8 mouse cellular contexts compared by ENCODE assay signal in genomic region chr8:83996567-83997505, GRCm38 (mm10). TPM values are rescaled to one million over a fixed set of nuclear protein-coding genes. Genes with fewer than 3 reads are reported as not detected.
A peak's percentile ranks its signal among the peaks of the same experiment; 100 is the strongest.
DNase-seq lines count a peak whose midpoint lies in the region; ATAC-seq lines count a peak whose summit lies in the region.

No protein-coding gene starts in this region.

- ATAC-seq in intestine, embryonic 15.5 days: peak; percentile 89
- ATAC-seq in limb, embryonic 11.5 days (ENCODE audit: insufficient number of reproducible peaks, low FRiP score, low TSS enrichment, low read depth): peak; percentile 74
- ATAC-seq in midbrain, embryonic 12.5 days (ENCODE audit: low FRiP score, low read depth): peak; percentile 78

- H3K27ac ChIP-seq in intestine, embryonic 15.5 days: peak overlapping the region; percentile 96
- H3K27ac ChIP-seq in limb, embryonic 11.5 days (replicated peaks; ENCODE audit: low read depth, low read length): peak overlapping the region; percentile 97
- peak overlapping the region; percentile 97 for H3K27ac ChIP-seq in midbrain, embryonic 12.5 days (replicated peaks)

- peak overlapping the region; percentile 78 for H3K4me3 ChIP-seq in intestine, embryonic 15.5 days (replicated peaks)
- H3K4me3 ChIP-seq in limb, embryonic 11.5 days (ENCODE audit: low read depth, low read length): peak overlapping the region; percentile 76
- H3K4me3 ChIP-seq in midbrain, embryonic 12.5 days: peak overlapping the region; percentile 86

- H3K27me3 ChIP-seq in intestine, embryonic 15.5 days (replicated peaks): no peaks in the 10 kb centered on the region
- H3K27me3 ChIP-seq in limb, embryonic 11.5 days (ENCODE audit: control insufficient read depth, insufficient read depth, low read length): 0 out of 2 replicates have a peak, but pooled peaks cover 6% of the 10 kb centered on the region
- peaks cover 29% of the 10 kb centered on the region for H3K27me3 ChIP-seq in midbrain, embryonic 12.5 days

- H3K4me2 ChIP-seq in intestine, embryonic 15.5 days (replicated peaks): peak overlapping the region; percentile 94
- H3K4me2 ChIP-seq in limb, embryonic 11.5 days (ENCODE audit: low read depth, severe bottlenecking): peak overlapping the region; percentile 90
- peak overlapping the region; percentile 65 for H3K4me2 ChIP-seq in midbrain, embryonic 12.5 days (replicated peaks)

- H3K36me3 ChIP-seq in intestine, embryonic 15.5 days: peaks cover 4% of the 10 kb centered on the region
- peaks cover 11% of the 10 kb centered on the region for H3K36me3 ChIP-seq in limb, embryonic 11.5 days (ENCODE audit: control insufficient read depth, insufficient read depth, low read length)
- peaks cover 29% of the 10 kb centered on the region for H3K36me3 ChIP-seq in midbrain, embryonic 12.5 days

- intact Hi-C loops in gastrocnemius, postnatal 36 days (cut with DNase I): no loop called here

- WGBS in intestine, embryonic 15.5 days: under 1% methylated on average over 46 of the region's 103 CpGs
- WGBS in limb, embryonic 11.5 days: 0% methylated on average over 54 of the region's 103 CpGs
- WGBS in midbrain, embryonic 12.5 days: under 1% methylated on average over 54 of the region's 103 CpGs

- no peaks in the 10 kb centered on the region for H3K9me3 ChIP-seq in intestine, embryonic 15.5 days
- no peaks in the 10 kb centered on the region for H3K9me3 ChIP-seq in limb, embryonic 11.5 days (ENCODE audit: control insufficient read depth, low read length)
- H3K9me3 ChIP-seq in midbrain, embryonic 12.5 days: no peaks in the 10 kb centered on the region

- peak; percentile 94 for DNase-seq in adrenal gland, postnatal 10 days
- peak; percentile 95 for DNase-seq in embryo, embryonic 11 days
- peak; percentile 83 to 92 for DNase-seq in gastrocnemius, postnatal 36 days
- peak; percentile 88 for DNase-seq in limb, embryonic 11.5 days (ENCODE audit: low spot score)
- DNase-seq in skeletal muscle tissue, adult 2 months (ENCODE audit: low read depth, low spot score): peak; percentile 93
- peak; percentile 95 for DNase-seq in yolk sac, embryonic 10.5 days (ENCODE audit: low spot score)

- H3K4me1 ChIP-seq in intestine, embryonic 15.5 days (replicated peaks): peaks cover 15% of the 10 kb centered on the region
- H3K4me1 ChIP-seq in limb, embryonic 11.5 days (ENCODE audit: control insufficient read depth, insufficient read depth, low read length): peaks cover 19% of the 10 kb centered on the region
- peaks cover 31% of the 10 kb centered on the region for H3K4me1 ChIP-seq in midbrain, embryonic 12.5 days

- H3K9ac ChIP-seq in intestine, embryonic 15.5 days: peak overlapping the region; percentile 82
- H3K9ac ChIP-seq in limb, embryonic 11.5 days (ENCODE audit: low read length): peak overlapping the region; percentile 91
- peak overlapping the region; percentile 87 for H3K9ac ChIP-seq in midbrain, embryonic 12.5 days (replicated peaks)

RNA-seq across cellular contexts. Expression of gene Samd1, which starts 0.6 kb away (rescaled TPM):
- total RNA-seq in adrenal gland, postnatal 10 days (2021): 10 to 100 TPM; 40.8 to 41.6 TPM
- 10 to 100 TPM; 13.0 TPM for total RNA-seq in gastrocnemius, postnatal 36 days (2021)
- 8.4 and 8.7 TPM in 2 replicates for polyA plus RNA-seq in intestine, embryonic 15.5 days (2015; fragmentation: Nextera tagmentation; extraction: Ambion mirVana)
- polyA plus RNA-seq in limb, embryonic 11.5 days (2014; fragmentation: Nextera tagmentation; extraction: Ambion mirVana): 18.9 and 19.0 TPM in 2 replicates
- polyA plus RNA-seq in midbrain, embryonic 12.5 days (2016; fragmentation: Nextera tagmentation; extraction: Ambion mirVana): 7.7 and 9.7 TPM in 2 replicates

RNA-seq across cellular contexts. Expression of gene 1700067K01Rik, which starts 4.5 kb away (rescaled TPM):
- total RNA-seq in adrenal gland, postnatal 10 days (2021): under 1 TPM; 0.48 to 0.60 TPM
- under 1 TPM in 1 of 2 experiments, not detected in 1; 0.48 TPM for total RNA-seq in gastrocnemius, postnatal 36 days (2021)
- polyA plus RNA-seq in intestine, embryonic 15.5 days (2015; fragmentation: Nextera tagmentation; extraction: Ambion mirVana): 0.86 and 0.87 TPM in 2 replicates
- 1.2 and 1.5 TPM in 2 replicates for polyA plus RNA-seq in limb, embryonic 11.5 days (2014; fragmentation: Nextera tagmentation; extraction: Ambion mirVana)
- polyA plus RNA-seq in midbrain, embryonic 12.5 days (2016; fragmentation: Nextera tagmentation; extraction: Ambion mirVana): 0.89 and 1.1 TPM in 2 replicates

RNA-seq across cellular contexts. Expression of gene 2210011C24Rik, which starts 15.1 kb away (rescaled TPM):
- under 1 TPM in 1 of 2 experiments, not detected in 1; 0.24 TPM for total RNA-seq in adrenal gland, postnatal 10 days (2021)
- 1 to 10 TPM; 2.6 to 5.6 TPM for total RNA-seq in gastrocnemius, postnatal 36 days (2021)
- polyA plus RNA-seq in intestine, embryonic 15.5 days (2015; fragmentation: Nextera tagmentation; extraction: Ambion mirVana): 1.5 and 1.6 TPM in 2 replicates
- 0.18 and 0.35 TPM in 2 replicates for polyA plus RNA-seq in limb, embryonic 11.5 days (2014; fragmentation: Nextera tagmentation; extraction: Ambion mirVana)
- not detected in 2 replicates for polyA plus RNA-seq in midbrain, embryonic 12.5 days (2016; fragmentation: Nextera tagmentation; extraction: Ambion mirVana)

RNA-seq across cellular contexts. Expression of gene Prkaca, which starts 24.0 kb away (rescaled TPM):
- total RNA-seq in adrenal gland, postnatal 10 days (2021): 100 to 1,000 TPM; 253 to 325 TPM
- 100 to 1,000 TPM; 148 to 165 TPM for total RNA-seq in gastrocnemius, postnatal 36 days (2021)
- polyA plus RNA-seq in intestine, embryonic 15.5 days (2015; fragmentation: Nextera tagmentation; extraction: Ambion mirVana): 115 and 121 TPM in 2 replicates
- polyA plus RNA-seq in limb, embryonic 11.5 days (2014; fragmentation: Nextera tagmentation; extraction: Ambion mirVana): 145 and 156 TPM in 2 replicates
- 193 and 207 TPM in 2 replicates for polyA plus RNA-seq in midbrain, embryonic 12.5 days (2016; fragmentation: Nextera tagmentation; extraction: Ambion mirVana)

RNA-seq across cellular contexts. Expression of gene Palm3, which starts 24.4 kb away (rescaled TPM):
- under 1 TPM; 0.57 to 0.70 TPM for total RNA-seq in adrenal gland, postnatal 10 days (2021)
- total RNA-seq in gastrocnemius, postnatal 36 days (2021): under 1 TPM; 0.10 to 0.12 TPM
- 8.9 and 9.4 TPM in 2 replicates for polyA plus RNA-seq in intestine, embryonic 15.5 days (2015; fragmentation: Nextera tagmentation; extraction: Ambion mirVana)
- 1.1 and 2.1 TPM in 2 replicates for polyA plus RNA-seq in limb, embryonic 11.5 days (2014; fragmentation: Nextera tagmentation; extraction: Ambion mirVana)
- 3.5 and 3.9 TPM in 2 replicates for polyA plus RNA-seq in midbrain, embryonic 12.5 days (2016; fragmentation: Nextera tagmentation; extraction: Ambion mirVana)

Comparison
In these comparisons a context has a peak if more than half of its experiments do, and no peak if none do; other contexts are left out.
1. Peak in every context shown above with its lines: DNase-seq, ATAC-seq, H3K4me3 ChIP-seq and H3K27ac ChIP-seq.